Mouse (Mus musculus) layer of hippocampus, postnatal 36 days (tissue): ENCODE measurements around the gene Trpc3. TPM values are rescaled to one million over a fixed set of nuclear protein-coding genes. Genes with fewer than 3 reads are reported as not detected.
A peak's percentile ranks its signal among the peaks of the same experiment; 100 is the strongest.
"Not testable (repeated sequence)": the region's sequence is repeated elsewhere in the genome, so short reads cannot be mapped to it uniquely, and the experiment has no call there.

Experiments
- DNase-seq, 2 experiments: peaks; one replicate each; pipeline ENCODE4 v3.0.0; 2022
- total RNA-seq, 2 experiments: library from RNA; stranded (reverse); gene quantifications; 2 replicates each; pipeline ENCODE4 v1.2.3; 2021

Gene Trpc3
- 1 to 10 TPM; 4.7 to 5.9 TPM for total RNA-seq

DNA sequence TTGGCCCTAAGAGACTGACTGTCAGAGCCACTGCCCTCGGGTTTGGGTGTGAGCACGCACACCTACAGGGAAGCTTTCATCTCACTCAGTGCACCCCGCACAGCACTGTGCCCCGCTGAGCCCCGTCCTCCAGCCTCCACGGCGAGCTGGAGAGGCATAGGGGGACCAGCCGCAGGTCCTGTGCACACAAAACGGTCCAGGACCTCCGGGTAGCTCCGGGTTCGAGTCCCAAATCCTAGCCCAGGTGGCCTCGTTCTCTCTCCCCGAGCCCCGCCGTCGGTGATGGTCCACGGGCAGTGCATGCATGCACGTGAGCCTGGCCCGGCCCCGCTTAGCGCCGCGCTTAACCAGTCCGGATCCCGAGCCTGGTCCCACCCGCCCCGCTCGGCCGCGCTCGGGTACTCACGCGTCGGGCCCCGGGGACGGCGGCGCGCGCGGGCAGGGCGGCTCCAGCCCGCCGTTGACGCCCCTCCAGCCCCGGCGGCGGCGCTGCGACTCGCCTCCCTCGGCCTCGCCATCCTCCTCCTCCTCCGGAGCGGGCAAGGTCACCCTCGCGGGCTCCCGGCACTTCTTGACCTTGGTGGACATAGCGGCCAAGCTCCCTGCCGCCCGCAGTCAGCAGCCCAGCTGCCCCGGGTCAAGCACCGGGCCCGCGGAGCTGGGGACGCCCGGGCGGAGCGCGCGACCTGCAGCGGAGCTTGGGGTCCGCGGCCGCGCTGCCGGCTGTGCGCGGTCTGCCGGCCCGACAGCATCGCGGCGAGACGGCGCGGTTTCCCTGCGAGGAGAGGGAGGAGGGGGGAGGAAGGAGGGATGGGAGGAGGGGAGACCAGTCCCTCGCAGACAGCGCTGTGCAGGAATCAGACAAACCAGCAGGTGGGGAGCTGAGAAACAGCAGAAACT lies at the start of gene Trpc3:
Trpc3 (minus strand) TSS at position 776 of the 900 bp plus-strand sequence.
- DNase-seq: peak; percentile 10 to 11

DNA sequence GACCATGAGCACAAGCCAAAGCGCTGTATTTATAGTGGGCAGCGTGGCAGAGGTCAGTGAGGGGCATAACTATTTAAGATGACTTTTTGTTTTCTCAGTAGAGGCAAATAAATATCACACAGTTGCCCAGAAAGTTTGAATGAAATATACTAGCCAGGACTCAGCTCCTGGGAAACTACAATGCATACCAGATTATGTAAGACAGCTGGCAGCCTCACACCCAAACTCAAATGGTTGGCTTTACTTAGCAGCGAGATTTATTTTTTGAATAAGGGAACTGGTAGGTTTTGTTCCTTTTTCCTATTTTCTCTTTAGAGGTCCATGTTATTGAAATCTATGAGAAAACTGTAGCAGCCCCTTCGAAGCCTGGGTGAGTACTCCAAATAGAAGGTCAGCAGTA lies 48.1 kb upstream of the Trpc3 start:
- peak in 1 of 2 experiments; percentile 18 for DNase-seq

DNA sequence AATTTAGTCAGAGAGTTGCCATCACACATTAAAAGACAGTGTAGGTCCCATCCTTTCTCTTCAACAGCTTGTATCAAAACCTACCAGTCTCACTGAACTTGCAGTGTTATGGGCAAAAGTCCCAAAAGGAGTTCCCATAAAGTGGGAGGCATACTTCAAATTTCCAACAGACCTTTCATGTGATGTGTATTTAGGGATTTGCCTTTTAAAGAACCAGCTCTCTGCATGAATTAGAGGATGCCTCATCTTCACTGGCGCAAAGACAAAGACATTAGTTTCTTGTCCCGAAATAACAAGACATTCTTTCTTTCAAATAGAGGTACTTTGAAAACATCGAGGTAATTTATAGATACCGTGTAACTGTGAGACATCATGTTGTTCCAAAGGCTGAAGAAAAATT lies 43.1 kb upstream of the Trpc3 start:
- no peak for DNase-seq

DNA sequence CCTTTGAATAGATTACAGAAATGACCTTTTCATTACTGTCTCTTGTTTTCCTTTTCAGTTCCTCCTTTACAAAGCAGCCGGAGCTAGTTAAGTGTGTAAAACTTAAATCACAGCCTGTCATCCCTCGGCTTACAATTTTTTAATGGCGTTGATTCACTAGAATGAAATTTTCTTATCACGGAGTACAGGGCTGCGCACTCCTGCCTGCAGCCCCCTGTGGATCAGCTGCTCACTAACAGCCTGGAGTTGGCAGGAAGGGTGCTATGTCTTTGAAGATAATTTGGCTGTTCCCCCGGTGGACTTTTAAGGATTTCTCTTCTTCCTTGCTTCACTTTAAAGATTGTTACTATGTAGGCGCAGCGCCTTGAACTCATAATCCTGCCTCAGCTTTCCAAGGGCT lies 36.6 kb upstream of the Trpc3 start:
- no peak for DNase-seq

DNA sequence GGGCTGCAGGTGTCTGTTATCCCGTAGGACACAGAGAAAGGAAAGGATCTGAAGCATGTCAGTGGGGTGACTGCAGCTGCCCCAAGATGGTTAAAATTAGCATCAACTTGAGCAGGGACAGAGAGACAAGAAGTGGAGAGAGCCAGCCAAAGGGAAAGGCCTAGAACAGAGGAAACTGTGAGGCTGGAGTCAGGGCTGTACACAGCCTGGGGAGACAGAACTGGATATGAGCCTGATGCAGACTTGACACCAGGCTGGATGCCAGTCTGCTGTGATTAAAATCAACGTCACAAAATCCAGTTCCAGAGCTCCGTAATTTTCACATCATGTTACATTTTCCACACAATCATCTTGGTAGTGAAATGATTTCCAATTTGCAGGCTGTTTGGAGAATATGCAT lies 31.9 kb upstream of the Trpc3 start:
- DNase-seq: no peak

DNA sequence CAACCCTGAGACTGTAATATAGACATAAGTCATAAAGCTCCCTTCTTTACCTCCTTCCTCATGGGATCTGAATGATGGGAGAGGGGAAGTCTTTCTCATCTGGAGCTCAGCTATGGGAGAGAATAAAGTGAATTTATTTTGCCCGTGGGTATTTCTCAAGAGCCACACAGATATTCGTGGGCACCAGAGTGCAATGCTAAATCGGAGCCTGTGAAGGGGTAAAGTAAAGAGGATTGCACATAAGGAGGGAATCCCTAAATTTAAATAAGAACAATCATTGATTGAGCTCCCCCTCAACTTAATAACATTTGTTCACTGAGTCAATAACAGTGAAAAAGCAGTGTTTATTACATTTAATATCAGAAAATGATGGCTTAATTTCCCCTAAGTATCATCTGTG lies 19.6 kb upstream of the Trpc3 start:
- no peak for DNase-seq

DNA sequence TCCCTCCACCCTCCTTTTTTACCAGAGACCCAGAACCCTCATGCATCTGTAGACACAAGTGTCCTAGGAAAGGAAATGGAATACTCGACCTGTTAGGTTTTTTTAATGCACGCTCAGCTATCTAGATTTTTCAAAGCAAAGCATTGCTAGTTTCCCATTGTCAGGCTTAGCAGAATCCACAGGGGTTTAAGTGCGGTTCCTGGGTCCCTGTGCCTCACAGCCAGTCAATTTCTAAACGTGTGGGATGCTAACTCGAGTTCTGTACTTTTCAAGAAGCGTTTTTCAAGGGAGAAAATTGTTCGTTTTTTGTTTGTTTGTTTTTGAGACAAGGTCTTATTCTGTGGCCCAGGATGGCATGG lies 304 bp upstream of the Trpc3 start:
- no peak for DNase-seq

DNA sequence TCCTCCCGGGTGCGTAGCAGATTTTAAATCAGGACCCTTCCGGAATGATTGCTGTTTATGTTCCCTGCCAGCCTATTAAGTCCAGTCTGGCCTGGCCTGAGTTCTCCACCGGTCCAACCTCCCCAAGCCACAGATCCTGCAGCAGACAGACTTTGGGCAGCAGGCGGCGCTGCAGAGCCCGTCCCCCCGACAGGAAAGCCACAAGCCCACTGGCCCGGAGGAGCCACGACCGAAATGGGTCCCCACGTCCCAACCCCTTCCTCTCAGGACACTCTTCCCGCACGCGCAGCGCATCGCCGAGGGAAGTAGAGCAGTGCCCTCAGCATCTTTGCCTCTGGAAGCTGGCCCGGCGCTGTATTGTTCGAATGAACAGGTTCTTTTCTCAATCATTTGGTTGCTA lies 1.1 kb downstream of the Trpc3 start:
- peak; percentile 41 to 48 for DNase-seq

DNA sequence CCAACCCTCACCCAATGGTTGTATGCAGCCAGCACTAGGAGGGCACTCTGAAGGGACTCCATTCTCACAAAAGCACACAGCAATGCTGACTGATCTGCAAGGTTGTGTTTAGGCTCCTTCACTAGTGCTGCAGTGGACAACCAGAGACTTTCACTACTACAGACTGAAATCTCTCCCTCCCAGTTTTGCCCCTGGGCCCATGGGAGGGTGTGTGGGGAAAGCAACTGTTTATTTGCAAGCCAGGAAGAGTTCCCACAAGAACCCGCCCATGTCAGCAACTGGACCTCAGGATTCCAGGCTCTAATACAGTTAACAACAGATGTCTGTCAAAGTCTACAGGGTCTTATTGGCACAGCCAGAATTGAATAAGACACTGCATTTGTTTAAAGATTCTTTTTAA lies 14.1 kb downstream of the Trpc3 start:
- no peak for DNase-seq

DNA sequence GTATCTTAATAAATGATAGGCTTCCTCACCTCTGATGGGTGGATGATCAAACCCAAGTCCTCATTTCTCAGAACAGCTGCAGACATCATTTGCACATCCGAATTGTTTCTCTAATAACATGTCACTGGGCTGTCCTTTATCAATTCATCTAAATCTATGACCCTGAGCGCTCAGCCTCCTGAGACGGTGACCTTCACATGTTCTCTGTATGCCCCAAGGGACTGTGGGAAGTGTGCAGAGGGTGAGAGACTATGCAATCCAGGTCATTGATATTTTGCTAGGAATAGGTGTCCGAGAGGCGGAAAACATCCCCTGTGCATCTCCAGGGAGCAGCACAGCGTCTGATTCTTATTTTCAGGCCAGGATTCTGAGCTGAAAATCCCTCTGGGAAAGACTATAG lies 22.2 kb downstream of the Trpc3 start:
- no peak for DNase-seq

DNA sequence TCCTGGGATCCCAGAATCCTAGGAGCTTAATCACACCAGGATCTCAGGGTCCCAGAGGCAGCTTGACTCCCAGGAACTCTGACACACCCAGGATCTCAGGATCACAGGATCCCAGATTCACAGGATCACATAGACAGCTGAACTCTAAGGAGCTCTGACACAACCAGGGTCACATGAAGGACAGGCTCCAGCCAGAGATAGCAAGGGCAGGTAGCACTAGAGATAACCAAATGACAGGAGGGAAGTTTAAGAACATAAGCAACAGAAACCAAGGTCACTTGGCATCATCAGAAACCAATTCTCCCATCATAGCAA lies 44.8 kb downstream of the Trpc3 start:
- not testable (repeated sequence) for DNase-seq

DNA sequence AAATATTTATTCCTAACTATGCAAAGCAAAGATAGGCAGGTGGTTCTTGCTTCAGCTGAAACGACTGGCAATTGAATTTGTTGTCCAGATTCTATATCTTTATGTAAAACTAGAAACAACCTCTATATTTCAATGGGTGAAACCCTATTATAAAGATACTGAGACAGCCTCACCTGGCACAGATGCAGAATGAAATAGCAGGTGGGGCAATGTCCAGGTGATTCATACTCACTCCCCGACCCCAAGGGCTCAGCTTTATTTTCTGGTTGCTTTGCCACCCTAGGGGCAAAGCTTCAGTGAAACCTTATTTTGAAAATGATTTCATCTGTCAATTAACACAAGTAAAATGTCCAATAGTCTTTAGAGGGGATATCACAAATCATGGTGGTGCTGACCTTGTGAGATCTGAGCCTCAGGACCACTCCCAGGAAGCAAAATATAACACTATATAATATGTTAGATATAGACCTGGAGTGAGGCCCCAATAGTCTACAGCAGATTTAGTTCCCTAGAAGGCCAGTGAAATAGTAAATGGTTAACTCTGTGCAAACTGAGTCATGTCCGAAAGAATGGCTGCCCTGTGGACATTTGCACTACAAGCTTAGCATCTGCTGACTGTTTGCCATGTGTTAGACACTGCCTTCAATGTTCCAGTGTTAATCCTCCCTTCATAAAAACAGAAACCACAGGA lies 45.3 kb downstream of the Trpc3 start:
- no peak for DNase-seq

DNA sequence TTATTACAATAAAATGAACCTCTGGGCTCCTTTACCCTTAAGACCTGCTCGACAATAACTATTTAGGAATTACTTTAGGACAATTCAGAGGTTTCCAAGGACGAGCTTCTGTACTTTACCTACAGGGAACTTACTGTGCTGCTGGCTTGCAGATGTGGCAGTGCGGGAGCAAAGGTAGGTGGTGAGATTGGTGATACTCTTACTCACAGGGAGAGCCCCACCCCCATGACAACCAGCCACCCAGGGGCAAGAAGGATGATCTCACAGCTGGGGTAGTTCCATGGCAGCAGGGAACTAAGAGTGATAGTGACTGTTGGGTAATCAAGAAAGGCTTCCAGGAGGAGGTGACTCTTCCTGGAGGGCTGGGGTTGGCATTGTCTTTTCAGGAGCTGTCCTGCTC lies 46.6 kb downstream of the Trpc3 start:
- no peak for DNase-seq

DNA sequence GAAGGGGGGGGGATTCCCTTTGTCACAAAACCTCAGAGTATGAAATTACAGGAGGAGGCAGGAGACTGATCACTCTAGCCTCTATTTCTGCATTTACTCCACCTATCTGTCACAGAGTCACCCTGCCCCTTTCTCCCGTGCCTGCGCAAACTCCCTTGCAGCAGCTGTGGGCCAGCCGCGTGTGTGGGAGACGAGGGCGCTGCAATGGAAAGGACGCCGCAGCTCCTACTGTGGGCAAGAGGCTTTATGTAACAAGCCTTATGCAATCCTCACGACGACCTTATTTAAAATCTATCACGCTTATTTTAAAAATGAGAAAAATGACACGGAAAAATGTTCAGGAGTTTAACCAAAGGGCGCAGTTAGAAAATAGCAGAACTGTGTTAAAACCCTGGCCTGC lies 47.2 kb downstream of the Trpc3 start:
- DNase-seq: peak in 1 of 2 experiments; percentile 18

DNA sequence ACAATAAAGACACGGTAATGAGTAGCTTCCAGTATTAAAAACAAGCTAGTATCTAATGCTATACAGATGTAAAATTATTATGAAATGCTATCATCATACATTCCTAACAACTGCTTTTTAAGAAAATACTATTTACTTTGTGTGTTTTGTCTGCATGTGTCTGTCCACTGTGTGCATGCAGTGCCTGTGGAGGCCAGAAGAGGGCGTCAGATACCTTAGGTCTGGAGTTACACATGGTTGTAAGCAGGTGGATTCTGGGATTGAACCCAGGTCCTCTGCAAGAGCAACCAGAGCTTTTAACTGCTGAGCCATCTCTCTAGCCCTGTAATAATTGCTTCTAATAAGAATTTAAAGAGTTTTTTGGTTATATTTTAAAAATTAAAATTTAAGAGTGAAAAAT lies 49.2 kb downstream of the Trpc3 start:
- DNase-seq: no peak

DNA sequence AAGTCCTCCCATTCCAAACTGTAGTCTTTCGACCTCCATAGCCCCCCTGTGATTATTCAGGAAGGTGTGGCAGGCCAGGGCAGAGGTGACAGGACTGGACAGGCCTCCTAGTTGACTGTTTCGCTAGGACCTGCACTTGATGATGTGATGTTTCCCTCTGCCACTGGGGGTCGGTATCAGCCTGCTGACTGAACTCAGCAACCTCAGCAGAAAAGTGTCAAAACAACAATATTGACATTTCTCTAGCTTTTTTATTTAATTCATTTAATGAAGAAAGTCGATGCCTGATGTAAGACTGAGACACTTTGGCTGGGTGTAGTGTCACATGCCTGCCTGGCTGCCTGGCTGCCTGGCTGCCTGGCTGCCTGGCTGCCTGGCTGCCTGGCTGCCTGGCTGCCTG lies 54.5 kb downstream of the Trpc3 start:
- peak; percentile 49 to 54 for DNase-seq

DNA sequence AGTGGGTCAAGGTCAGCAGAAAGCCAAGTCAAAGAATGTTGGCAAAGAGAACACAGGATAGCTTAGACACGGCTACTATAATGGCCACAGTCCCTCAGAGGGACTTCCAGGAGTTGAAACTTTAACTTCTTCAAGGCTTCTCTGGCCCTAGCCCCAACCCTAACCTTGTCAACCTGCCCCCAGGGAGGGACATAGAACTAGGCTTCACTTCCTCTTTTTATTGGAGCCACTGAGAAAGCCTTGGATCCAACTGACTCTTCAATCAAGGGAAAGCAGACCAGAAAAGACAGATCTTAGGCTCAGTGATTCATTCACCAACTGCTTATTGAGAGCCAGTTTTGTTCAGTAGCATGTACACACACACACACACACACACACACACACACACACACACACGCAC lies 63.2 kb downstream of the Trpc3 start:
- DNase-seq: no peak

DNA sequence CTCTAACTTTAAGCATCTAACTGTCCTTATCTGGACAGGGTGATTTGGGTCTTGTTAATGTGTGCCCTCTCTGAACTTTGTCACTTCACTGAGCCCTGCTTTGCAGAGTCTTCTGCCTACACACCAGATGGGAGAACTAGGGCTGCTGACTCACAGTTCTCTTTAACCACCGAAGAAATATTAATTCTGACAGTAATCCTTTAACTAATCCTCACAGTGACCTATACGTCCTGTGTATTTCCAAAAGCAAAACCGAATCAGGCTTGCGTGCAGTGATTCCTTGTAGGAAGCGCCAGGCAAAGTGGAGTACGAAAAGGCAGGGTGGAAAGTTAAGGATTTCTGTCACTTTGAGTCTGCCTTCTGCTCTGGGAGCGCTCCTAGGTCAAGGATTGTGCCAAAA lies 71.8 kb downstream of the Trpc3 start:
- no peak for DNase-seq

DNA sequence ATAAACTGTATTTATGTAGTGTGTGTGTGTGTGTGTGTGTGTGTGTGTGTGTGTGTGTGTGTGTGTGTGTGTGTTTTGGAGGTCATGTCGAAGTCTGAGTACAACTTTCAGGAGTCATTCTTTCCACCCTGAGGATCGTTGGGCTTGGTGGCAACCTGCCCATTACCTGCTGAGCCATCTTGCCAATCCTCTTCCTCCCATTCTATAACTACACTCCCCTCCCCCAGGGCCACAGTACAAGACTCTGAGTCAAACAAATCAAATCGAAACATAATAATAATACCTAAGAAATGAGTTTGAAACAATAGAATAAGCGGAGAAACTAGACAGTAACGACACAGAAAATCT lies 76.1 kb downstream of the Trpc3 start:
- no peak for DNase-seq

DNA sequence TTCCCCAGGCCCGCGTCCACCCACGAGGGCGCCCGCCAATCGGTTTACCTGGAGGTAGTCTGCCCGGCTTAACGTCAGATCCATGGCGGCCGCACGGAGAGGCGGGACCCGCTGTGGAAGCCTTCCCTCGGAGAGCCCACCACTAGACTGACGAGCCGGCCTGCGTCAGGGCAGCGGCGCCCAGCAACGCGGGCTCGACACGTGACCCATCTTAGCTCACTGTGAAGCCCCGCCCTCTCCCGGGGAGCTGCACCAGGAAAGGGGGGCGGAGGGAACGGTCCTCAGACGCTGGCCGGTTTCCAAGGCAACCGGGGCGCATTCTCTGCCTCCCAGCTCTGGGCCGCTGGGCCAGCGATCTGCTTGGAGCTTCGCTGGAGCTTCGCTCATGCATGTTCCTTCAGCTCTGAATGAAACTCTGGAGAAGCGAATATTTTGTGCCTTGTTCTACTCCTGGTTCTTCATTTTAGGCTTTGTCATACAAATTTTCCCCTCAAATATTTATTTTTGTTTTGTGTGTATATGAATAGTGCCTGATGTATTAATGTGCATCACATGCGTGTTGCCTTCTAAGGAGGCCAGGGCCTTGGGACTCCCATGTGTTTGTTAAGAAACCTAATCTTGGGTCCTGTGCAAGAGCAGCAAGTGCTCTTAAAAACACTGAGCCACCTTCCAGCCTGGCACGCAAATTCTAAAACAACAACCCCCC lies 76.6 kb downstream of the Trpc3 start, which contains the start of gene Bbs7:
Bbs7 (minus strand) TSS at position 276 of the 706 bp plus-strand sequence.
- peak; percentile 91 to 93 for DNase-seq

DNA sequence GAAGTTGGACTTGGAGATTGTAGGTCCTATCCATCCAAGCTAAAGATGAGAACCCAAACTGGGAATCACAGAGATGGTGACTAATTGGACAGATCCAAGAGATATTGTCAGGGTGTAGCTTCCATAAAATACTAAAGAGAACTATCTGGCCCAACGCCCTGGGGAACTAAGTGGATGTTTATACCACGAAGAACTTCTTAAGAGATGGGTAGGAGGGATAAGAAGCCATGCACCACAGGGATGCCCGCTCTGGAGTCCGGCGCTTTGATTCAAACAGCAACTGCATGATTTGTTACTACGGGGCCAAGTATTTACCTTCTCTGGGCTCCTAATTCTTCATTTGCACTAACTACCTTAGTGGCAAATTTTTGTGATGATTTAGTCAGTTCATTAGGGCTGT lies 77.3 kb downstream of the Trpc3 start:
- DNase-seq: no peak

DNA sequence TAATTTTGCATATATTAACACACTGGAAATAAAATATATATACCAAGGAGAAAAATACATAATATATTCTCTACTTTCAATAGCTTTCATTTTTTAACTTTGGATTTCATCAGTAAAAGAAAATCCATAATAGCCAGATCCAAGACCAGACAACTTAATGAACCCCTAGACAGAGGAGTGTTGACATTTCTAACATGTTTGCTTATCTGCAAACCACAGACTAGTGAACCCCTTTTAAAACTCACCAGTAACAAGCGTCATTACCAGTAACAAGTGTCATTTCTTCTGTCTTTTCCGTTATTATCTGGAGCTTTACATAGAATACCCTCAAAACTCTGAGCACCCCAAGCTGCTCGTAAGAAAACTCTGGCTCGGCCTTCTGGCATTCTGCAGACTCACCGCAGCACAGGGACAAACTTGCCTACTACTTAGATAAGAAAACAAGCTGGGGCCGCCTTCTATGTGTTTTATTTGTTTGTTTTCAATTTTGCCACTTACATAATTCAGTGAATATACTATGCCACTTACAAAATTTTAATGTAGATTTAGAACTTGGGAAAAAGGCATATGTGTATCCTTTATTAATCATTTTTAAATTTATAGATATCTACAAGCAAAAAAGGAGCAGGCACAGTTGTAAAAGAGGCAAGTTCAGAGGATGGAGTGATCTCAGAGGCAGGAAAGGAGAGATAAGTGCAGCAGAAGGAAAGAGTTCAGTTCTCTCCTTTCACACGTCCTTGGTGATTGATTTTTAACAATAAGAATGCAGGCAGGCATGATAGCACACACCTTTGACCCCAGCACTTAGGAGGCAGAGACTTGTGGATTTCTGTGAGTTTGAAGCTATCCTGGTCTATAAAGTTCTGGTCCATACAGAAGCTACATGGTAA lies 83.8 kb downstream of the Trpc3 start:
- no peak for DNase-seq

DNA sequence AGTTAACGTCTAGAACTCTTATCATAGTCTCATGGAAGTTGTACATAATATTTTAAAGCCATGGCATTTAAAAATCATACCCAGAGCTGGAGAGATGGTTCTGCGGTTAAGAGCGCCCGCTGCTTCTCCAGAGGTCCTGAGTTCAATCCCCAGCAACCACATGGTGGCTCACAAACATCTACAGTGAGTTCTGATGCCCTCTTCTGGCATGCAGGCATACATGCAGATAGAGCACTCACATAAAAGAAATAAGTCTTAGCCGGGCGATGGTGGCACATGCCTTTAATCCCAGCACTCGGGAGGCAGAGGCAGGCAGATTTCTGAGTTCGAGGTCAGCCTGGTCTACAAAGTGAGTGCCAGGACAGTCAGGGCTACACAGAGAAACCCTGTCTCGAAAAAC lies 90.2 kb downstream of the Trpc3 start:
- DNase-seq: not testable (repeated sequence)
